Mouse (Mus musculus) spleen, adult 2 months (tissue): Measurements from ENCODE around the gene Btnl6. TPM values are rescaled to one million over a fixed set of nuclear protein-coding genes. Genes with fewer than 3 reads are reported as not detected.
"Not testable (repeated sequence)": the region's sequence is repeated elsewhere in the genome, so short reads cannot be mapped to it uniquely, and the experiment has no call there.

Experiments
- DNase-seq, 2 experiments: peaks; one replicate each; pipeline versions ENCODE4 v3.0.0 to v3.0.0-alpha.2; 2012 to 2021; ENCODE audit warnings: low spot score in 2 of 2, low read depth in 1 of 2
- H3K27ac ChIP-seq: fragments of 200-500 bp; 2 replicates; pipeline ENCODE4 v1.5.1; 2012; ENCODE audit warnings: low read length, inconsistent platforms; ENCODE audit not compliant: insufficient read depth
- H3K27me3 ChIP-seq: fragments of 200-500 bp; 2 replicates; pipeline ENCODE4 v1.6.1; 2012; ENCODE audit warnings: mild to moderate bottlenecking, moderate library complexity, low read length, inconsistent platforms; ENCODE audit not compliant: control insufficient read depth, insufficient read depth
- H3K36me3 ChIP-seq: fragments of 200-500 bp; 2 replicates; pipeline ENCODE4 v1.6.1; 2012; ENCODE audit warnings: mild to moderate bottlenecking, low read length, inconsistent platforms; ENCODE audit not compliant: control insufficient read depth, insufficient read depth
- H3K4me1 ChIP-seq: fragments of 200-500 bp; 2 replicates; pipeline ENCODE4 v1.6.1; 2011; ENCODE audit warnings: inconsistent platforms; ENCODE audit not compliant: control insufficient read depth, insufficient read depth, insufficient read length
- H3K4me3 ChIP-seq: fragments of 200-500 bp; 2 replicates; pipeline ENCODE4 v1.5.1; 2011; ENCODE audit warnings: mild to moderate bottlenecking, inconsistent platforms; ENCODE audit not compliant: insufficient read depth, insufficient read length; ENCODE audit errors: extremely low read depth
- CTCF ChIP-seq: fragments of 200-500 bp; IDR thresholded peaks from 2 replicates; pipeline ENCODE4 v1.5.1; 2011; ENCODE audit warnings: mild to moderate bottlenecking, inconsistent platforms; ENCODE audit not compliant: insufficient read depth, insufficient read length, insufficient replicate concordance; ENCODE audit errors: extremely low read depth
- POLR2A ChIP-seq: fragments of 200-500 bp; IDR thresholded peaks from 2 replicates; pipeline ENCODE4 v1.6.1; 2011; ENCODE audit warnings: low read depth, low read length, inconsistent platforms
- WGBS: fragments of 180-500 bp; shearing (Covaris S2); methylation state at CpG from one replicate; pipeline ENCODE4 v1.1.7; 2018; 5-methylcytosine and 5-hydroxymethylcytosine counted together
- polyA plus RNA-seq: library from polyadenylated mRNA; depleted of rRNA; stranded (reverse); fragments of >200 nt; gene quantifications from 2 replicates; pipeline ENCODE4 v1.2.3, GENCODE M21; 2012; rRNA removed

Btnl6 gene
- polyA plus RNA-seq, 1 experiment, result 0.68 TPM

- TF ChIP-seq CTCF (no peak), POLR2A (no peak)
- DNase-seq, result no peak
- H3K36me3 ChIP-seq, result no peaks in the 10 kb centered on the region
- no peaks in the 10 kb centered on the region for H3K27me3 ChIP-seq
- WGBS, result 81% methylated on average over 3 of the region's 3 CpGs
- no peak overlapping the region for H3K4me3 ChIP-seq
- H3K4me1 ChIP-seq, result no peaks in the 10 kb centered on the region
- no peak overlapping the region for H3K27ac ChIP-seq
Observed at GRCm38 (mm10) chr17:34475060-34475459, 42.1 kb downstream of the Btnl6 start.

GRCm38 (mm10) chr17:34470491-34470890, 46.7 kb downstream of the Btnl6 start:
- Histone ChIP-seq H3K36me3 (no peaks in the 10 kb centered on the region), H3K4me1 (no peaks in the 10 kb centered on the region), H3K27me3 (no peaks in the 10 kb centered on the region), H3K4me3 (no peak overlapping the region), H3K27ac (no peak overlapping the region)
- WGBS, result 16% methylated on average over 2 of the region's 2 CpGs
- TF ChIP-seq CTCF (no peak), POLR2A (no peak)
- no peak for DNase-seq

GRCm38 (mm10) chr17:34465906-34466305, 51.2 kb downstream of the Btnl6 start:
- not testable (repeated sequence) for H3K4me1 ChIP-seq, DNase-seq, H3K27ac ChIP-seq, H3K4me3 ChIP-seq, H3K27me3 ChIP-seq, H3K36me3 ChIP-seq

GRCm38 (mm10) chr17:34459255-34459654, 57.9 kb downstream of the Btnl6 start:
- TF ChIP-seq POLR2A (no peak), CTCF (no peak)
- H3K27ac ChIP-seq, result no peak overlapping the region
- no peaks in the 10 kb centered on the region for H3K4me1 ChIP-seq
- DNase-seq, result no peak
- no peaks in the 10 kb centered on the region for H3K27me3 ChIP-seq
- WGBS, result 81% methylated on average over 3 of the region's 3 CpGs
- no peaks in the 10 kb centered on the region for H3K36me3 ChIP-seq
- H3K4me3 ChIP-seq, result no peak overlapping the region

Other genes with a start within 250 kb of the Btnl6 start
- gene H2-Aa, start 229.5 kb downstream of the Btnl6 start, polyA plus RNA-seq, result 1,846 and 1,869 TPM in 2 replicates
- gene H2-Eb1, start 211.5 kb downstream of the Btnl6 start, polyA plus RNA-seq, result 1,025 and 1,109 TPM in 2 replicates
- gene H2-Eb2, start 191.7 kb downstream of the Btnl6 start, polyA plus RNA-seq, result 11.4 and 13.5 TPM in 2 replicates
- gene Btnl2, start 162.5 kb downstream of the Btnl6 start, polyA plus RNA-seq, result 4.1 and 4.4 TPM in 2 replicates
- 0.35 and 0.56 TPM in 2 replicates for gene Btnl1, start 140.2 kb downstream of the Btnl6 start, polyA plus RNA-seq
- gene BC051142, start 118.5 kb downstream of the Btnl6 start, polyA plus RNA-seq, result 1.1 and 1.8 TPM in 2 replicates
- gene Btnl4, start 40.0 kb downstream of the Btnl6 start, polyA plus RNA-seq, result 0.55 and 1.1 TPM in 2 replicates
- 9.6 and 12.7 TPM in 2 replicates for gene Notch4, start 46.9 kb upstream of the Btnl6 start, polyA plus RNA-seq
- 68.8 and 91.0 TPM in 2 replicates for gene Gpsm3, start 72.5 kb upstream of the Btnl6 start, polyA plus RNA-seq
- 60.4 and 69.5 TPM in 2 replicates for gene Pbx2, start 73.9 kb upstream of the Btnl6 start, polyA plus RNA-seq
- gene Ager, start 80.5 kb upstream of the Btnl6 start, polyA plus RNA-seq, result 5.2 and 5.3 TPM in 2 replicates
- gene Rnf5, start 86.3 kb upstream of the Btnl6 start, polyA plus RNA-seq, result 54.1 and 61.8 TPM in 2 replicates
- 156 and 187 TPM in 2 replicates for gene Agpat1, start 86.9 kb upstream of the Btnl6 start, polyA plus RNA-seq
- gene Egfl8, start 98.6 kb upstream of the Btnl6 start, polyA plus RNA-seq, result 3.2 and 3.9 TPM in 2 replicates
- gene Ppt2, start 111.2 kb upstream of the Btnl6 start, polyA plus RNA-seq, result 31.7 and 36.3 TPM in 2 replicates
- 9.5 and 9.9 TPM in 2 replicates for gene Prrt1, start 112.2 kb upstream of the Btnl6 start, polyA plus RNA-seq
- 1.4 and 1.6 TPM in 2 replicates for gene Fkbpl, start 127.4 kb upstream of the Btnl6 start, polyA plus RNA-seq
- 76.4 and 102 TPM in 2 replicates for gene Atf6b, start 129.8 kb upstream of the Btnl6 start, polyA plus RNA-seq
- 34.1 and 34.4 TPM in 2 replicates for gene Tnxb, start 153.2 kb upstream of the Btnl6 start, polyA plus RNA-seq
- gene C4b, start 226.5 kb upstream of the Btnl6 start, polyA plus RNA-seq, result 63.4 and 68.8 TPM in 2 replicates